Mouse (Mus musculus): ENCODE data around the gene Zswim8. TPM values are rescaled to one million over a fixed set of nuclear protein-coding genes. Genes with fewer than 3 reads are reported as not detected.

The Zswim8 gene
- polyA plus RNA-seq, 1 experiment from 2014 or later: 50.5 TPM

GRCm38 (mm10) chr14:20771941-20772340, 64.6 kb downstream of the Zswim8 start:
- Histone ChIP-seq H3K36me3 (replicated peaks; ENCODE audit: control insufficient read depth, insufficient read depth) (peaks cover 33% of the 10 kb centered on the region), H3K4me3 (replicated peaks; ENCODE audit: low read length) (no peak overlapping the region), H3K4me1 (replicated peaks; ENCODE audit: control insufficient read depth, insufficient read depth, low read length) (peaks cover 11% of the 10 kb centered on the region; the same call in 1 of the 2 replicates), H3K4me2 (replicated peaks) (no peak overlapping the region), H3K9me3 (ENCODE audit: control insufficient read depth, low read length) (no peaks in the 10 kb centered on the region), H3K27me3 (ENCODE audit: control insufficient read depth, insufficient read depth, low read length) (no peaks in the 10 kb centered on the region), H3K27ac (no peak overlapping the region), H3K9ac (no peak overlapping the region)
- ATAC-seq (ENCODE audit: low FRiP score): no peak
- no peak for DNase-seq (ENCODE audit: low spot score)
- 92% methylated on average over 3 of the region's 3 CpGs for WGBS

DNA sequence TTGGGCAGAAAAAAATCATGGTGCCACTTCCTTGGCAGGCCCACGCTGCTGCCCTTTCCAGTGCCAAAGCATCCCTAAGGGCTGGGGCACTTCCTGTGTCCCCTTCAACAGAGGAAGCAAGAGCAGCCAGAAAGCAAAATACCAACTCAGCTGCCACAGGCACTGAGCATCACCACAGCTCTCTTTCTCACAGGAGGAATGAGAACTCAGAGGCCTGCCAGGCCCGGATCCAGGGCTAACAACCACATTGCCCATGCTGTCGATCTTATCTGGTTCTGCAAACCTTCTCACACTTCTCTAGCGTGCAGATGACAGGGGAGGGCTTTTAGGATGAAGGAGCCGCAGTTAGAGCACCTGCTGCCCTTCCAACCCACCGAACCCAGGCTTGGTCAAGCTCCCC, 65.5 kb downstream of the Zswim8 start:
- ATAC-seq (ENCODE audit: low FRiP score) (no peak), DNase-seq (ENCODE audit: low spot score) (no peak)
- Histone ChIP-seq H3K9ac (no peak overlapping the region), H3K4me2 (replicated peaks) (no peak overlapping the region), H3K27me3 (ENCODE audit: control insufficient read depth, insufficient read depth, low read length) (no peaks in the 10 kb centered on the region), H3K9me3 (ENCODE audit: control insufficient read depth, low read length) (no peaks in the 10 kb centered on the region), H3K4me1 (replicated peaks; ENCODE audit: control insufficient read depth, insufficient read depth, low read length) (peaks cover 11% of the 10 kb centered on the region; the same call in 1 of the 2 replicates), H3K4me3 (replicated peaks; ENCODE audit: low read length) (no peak overlapping the region), H3K27ac (no peak overlapping the region), H3K36me3 (replicated peaks; ENCODE audit: control insufficient read depth, insufficient read depth) (peaks cover 40% of the 10 kb centered on the region)
- 83% methylated on average over 6 of the region's 6 CpGs for WGBS

Small RNA genes within 50 kb of the gene (microRNA-seq; reads per million reads assigned to microRNA genes)
- gene Mir6946: 1.8 reads per million, percentile 5 among the genes with 10 or more reads in this experiment

Other genes starting within 250 kb of the Zswim8 start
- 15.4 and 16.5 TPM in 2 replicates for gene Anxa7, start 227.4 kb upstream of the Zswim8 start, polyA plus RNA-seq (2014; fragmentation: Nextera tagmentation; extraction: Ambion mirVana)
- 0.55 TPM in 2 replicates for gene Mss51, start 210.7 kb upstream of the Zswim8 start, polyA plus RNA-seq (2014; fragmentation: Nextera tagmentation; extraction: Ambion mirVana)
- gene Ppp3cb, start 161.0 kb upstream of the Zswim8 start, polyA plus RNA-seq (2014; fragmentation: Nextera tagmentation; extraction: Ambion mirVana): 121 and 123 TPM in 2 replicates
- 13.1 and 13.2 TPM in 2 replicates for gene Usp54, start 66.5 kb upstream of the Zswim8 start, polyA plus RNA-seq (2014; fragmentation: Nextera tagmentation; extraction: Ambion mirVana)
- gene Myoz1, start 51.0 kb upstream of the Zswim8 start, polyA plus RNA-seq (2014; fragmentation: Nextera tagmentation; extraction: Ambion mirVana): not detected in 2 replicates
- 0.07 and 0.09 TPM in 2 replicates for gene Synpo2l, start 39.2 kb upstream of the Zswim8 start, polyA plus RNA-seq (2014; fragmentation: Nextera tagmentation; extraction: Ambion mirVana)
- gene Sec24c, start 33.2 kb upstream of the Zswim8 start, polyA plus RNA-seq (2014; fragmentation: Nextera tagmentation; extraction: Ambion mirVana): 84.9 and 87.1 TPM in 2 replicates
- 25.1 and 31.8 TPM in 2 replicates for gene Fut11, start 12.6 kb upstream of the Zswim8 start, polyA plus RNA-seq (2014; fragmentation: Nextera tagmentation; extraction: Ambion mirVana)
- 169 and 194 TPM in 2 replicates for gene Chchd1, start 4.5 kb upstream of the Zswim8 start, polyA plus RNA-seq (2014; fragmentation: Nextera tagmentation; extraction: Ambion mirVana)
- 17.1 and 17.7 TPM in 2 replicates for gene Ndst2, start 27.0 kb downstream of the Zswim8 start, polyA plus RNA-seq (2014; fragmentation: Nextera tagmentation; extraction: Ambion mirVana)
- gene Camk2g, start 86.5 kb downstream of the Zswim8 start, polyA plus RNA-seq (2014; fragmentation: Nextera tagmentation; extraction: Ambion mirVana): 166 and 197 TPM in 2 replicates
- gene Plau, start 129.1 kb downstream of the Zswim8 start, polyA plus RNA-seq (2014; fragmentation: Nextera tagmentation; extraction: Ambion mirVana): 0.27 and 0.34 TPM in 2 replicates
- 19.3 and 19.7 TPM in 2 replicates for gene Vcl, start 221.8 kb downstream of the Zswim8 start, polyA plus RNA-seq (2014; fragmentation: Nextera tagmentation; extraction: Ambion mirVana)

Data from hindbrain, embryonic 14.5 days (tissue).